Mouse (Mus musculus) embryonic facial prominence, embryonic 14.5 days (tissue): ENCODE measurements around the gene Atp5f1. TPM values are rescaled to one million over a fixed set of nuclear protein-coding genes. Genes with fewer than 3 reads are reported as not detected.

ENCODE experiments used
- ATAC-seq: fragments of 200-750 bp; cut with Nextera tagmentation; 2 replicates; pipeline ENCODE4 v1.8.0; 2017; ENCODE audit warnings: low read depth, moderate number of reproducible peaks, moderate TSS enrichment
- DNase-seq: peaks from one replicate; pipeline ENCODE4 v3.0.0-alpha.2; 2015; ENCODE audit warnings: low spot score
- H3K27ac ChIP-seq: fragments of 300-500 bp; sonication (generic); replicated peaks from 2 replicates; pipeline ENCODE4 v1.5.1; 2014; ENCODE audit warnings: low read depth, mild to moderate bottlenecking, low read length, moderate library complexity
- H3K27me3 ChIP-seq: fragments of 300-500 bp; sonication (generic); replicated peaks from 2 replicates; pipeline ENCODE4 v1.6.1; 2014; ENCODE audit warnings: low read length; ENCODE audit not compliant: control insufficient read depth, insufficient read depth
- H3K36me3 ChIP-seq: fragments of 300-500 bp; sonication (generic); 2 replicates; pipeline ENCODE4 v1.6.1; 2014; ENCODE audit warnings: low read length, mixed read lengths; ENCODE audit not compliant: control insufficient read depth, insufficient read depth
- H3K4me1 ChIP-seq: fragments of 300-500 bp; sonication (generic); 2 replicates; pipeline ENCODE4 v1.6.1; 2014; ENCODE audit warnings: antibody characterized with exemption, low read length; ENCODE audit not compliant: control insufficient read depth, insufficient read depth
- H3K4me2 ChIP-seq: fragments of 300-500 bp; sonication (generic); 2 replicates; pipeline ENCODE4 v1.6.1; 2014; ENCODE audit warnings: low read depth, mild to moderate bottlenecking, low read length, moderate library complexity, mixed read lengths
- H3K4me3 ChIP-seq: fragments of 300-500 bp; sonication (generic); 2 replicates; pipeline ENCODE4 v1.5.1; 2014; ENCODE audit warnings: low read depth, mild to moderate bottlenecking, low read length
- H3K9ac ChIP-seq: fragments of 300-500 bp; sonication (generic); 2 replicates; pipeline ENCODE4 v1.6.1; 2014; ENCODE audit warnings: low read depth, mild to moderate bottlenecking, low read length, moderate library complexity, mixed read lengths
- H3K9me3 ChIP-seq: fragments of 300-500 bp; sonication (generic); 2 replicates; pipeline ENCODE4 v1.6.1; 2016; ENCODE audit warnings: low read length; ENCODE audit not compliant: control insufficient read depth
- WGBS: fragments of 180-500 bp; shearing (Covaris S2); extraction: QIAGEN DNeasy Blood & Tissue Kit; methylation state at CpG from one replicate; pipeline ENCODE4 v1.1.7; 2014; 5-methylcytosine and 5-hydroxymethylcytosine counted together
- polyA plus RNA-seq: library from polyadenylated mRNA; unstranded; fragments of >200 nt; fragmentation: Nextera tagmentation; extraction: Ambion mirVana; gene quantifications from 2 replicates; pipeline ENCODE4 v1.2.1, GENCODE M21; 2014

Gene Atp5f1
- polyA plus RNA-seq, 1 experiment from 2014 or later = 483 TPM

DNA sequence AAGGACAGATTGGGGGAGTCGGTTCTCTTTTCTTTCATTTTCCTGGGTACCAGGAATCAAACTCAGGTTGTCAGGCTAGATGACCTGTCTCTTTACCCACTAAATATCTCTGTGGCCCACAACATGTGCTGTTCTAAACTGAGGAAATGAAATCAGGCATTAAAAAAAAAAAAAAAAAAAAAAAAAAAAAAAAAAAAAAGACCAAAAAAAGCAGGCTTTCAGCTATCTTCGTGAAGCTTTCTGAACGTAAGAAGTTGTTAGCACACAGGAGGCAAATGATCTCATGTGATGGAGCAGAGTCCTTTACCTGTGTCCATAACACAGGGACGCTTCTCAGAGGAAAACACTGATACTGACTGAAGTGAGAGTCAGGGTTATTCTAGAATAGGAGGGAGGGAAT lies 23.8 kb downstream of the Atp5f1 start:
- Histone ChIP-seq H3K9ac (no peak overlapping the region), H3K27me3 (no peaks in the 10 kb centered on the region), H3K4me2 (no peak overlapping the region), H3K4me3 (no peak overlapping the region), H3K4me1 (no peaks in the 10 kb centered on the region), H3K9me3 (no peaks in the 10 kb centered on the region), H3K36me3 (peaks cover 11% of the 10 kb centered on the region), H3K27ac (no peak overlapping the region)
- 83% methylated on average over 4 of the region's 4 CpGs for WGBS
- ATAC-seq (no peak), DNase-seq (no peak)

DNA sequence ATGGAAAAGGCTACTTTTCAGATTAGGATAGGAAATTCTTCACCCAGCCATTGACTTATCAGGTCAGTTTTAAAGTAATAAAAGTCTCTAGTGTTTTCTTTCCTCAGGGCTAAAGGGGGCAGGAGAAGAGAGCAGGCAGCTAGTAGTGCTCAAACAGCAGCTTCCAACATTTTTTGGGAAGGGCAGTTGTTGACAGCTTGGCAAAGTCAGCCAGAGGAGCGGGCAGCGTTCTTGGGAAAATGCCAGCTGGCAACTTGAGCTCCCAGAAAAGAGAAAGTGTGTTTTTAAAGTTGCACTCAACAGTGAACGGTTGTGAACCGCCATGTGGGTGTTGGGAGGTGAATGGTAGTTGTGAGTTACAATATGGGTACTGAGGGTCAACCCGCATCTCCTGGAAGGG lies 24.9 kb downstream of the Atp5f1 start:
- Histone ChIP-seq H3K9ac (no peak overlapping the region), H3K4me1 (no peaks in the 10 kb centered on the region), H3K27me3 (no peaks in the 10 kb centered on the region), H3K4me2 (no peak overlapping the region), H3K4me3 (no peak overlapping the region), H3K36me3 (0 out of 2 replicates have a peak, but pooled peaks cover under 1% of the 10 kb centered on the region), H3K9me3 (no peaks in the 10 kb centered on the region), H3K27ac (no peak overlapping the region)
- 74% methylated on average over 5 of the region's 5 CpGs for WGBS
- no peak for ATAC-seq
- peak; percentile 50 for DNase-seq

DNA sequence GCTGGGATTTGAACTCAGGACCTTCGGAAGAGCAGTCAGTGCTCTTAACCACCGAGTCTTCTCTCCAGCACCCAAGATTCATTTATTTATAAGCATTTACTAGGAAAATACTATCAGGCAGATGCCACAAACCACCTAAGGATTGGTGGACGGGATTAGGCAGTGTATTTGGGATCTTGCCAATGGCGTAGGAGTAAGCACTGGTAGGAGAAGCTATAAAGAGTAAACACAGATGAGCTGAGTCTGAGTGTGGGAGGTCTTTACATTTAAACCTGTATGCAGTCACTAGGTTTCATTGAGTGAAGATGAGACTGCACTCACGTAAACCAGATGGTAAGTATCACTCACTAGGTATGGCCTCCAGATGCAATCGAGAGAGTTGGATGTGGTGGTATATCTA lies 26.0 kb downstream of the Atp5f1 start:
- Histone ChIP-seq H3K4me1 (no peaks in the 10 kb centered on the region), H3K27ac (no peak overlapping the region), H3K27me3 (no peaks in the 10 kb centered on the region), H3K4me3 (no peak overlapping the region), H3K9ac (no peak overlapping the region), H3K36me3 (no peaks in the 10 kb centered on the region), H3K4me2 (no peak overlapping the region), H3K9me3 (no peaks in the 10 kb centered on the region)
- ATAC-seq = no peak
- DNase-seq = no peak
- 94% methylated on average over 6 of the region's 6 CpGs for WGBS

DNA sequence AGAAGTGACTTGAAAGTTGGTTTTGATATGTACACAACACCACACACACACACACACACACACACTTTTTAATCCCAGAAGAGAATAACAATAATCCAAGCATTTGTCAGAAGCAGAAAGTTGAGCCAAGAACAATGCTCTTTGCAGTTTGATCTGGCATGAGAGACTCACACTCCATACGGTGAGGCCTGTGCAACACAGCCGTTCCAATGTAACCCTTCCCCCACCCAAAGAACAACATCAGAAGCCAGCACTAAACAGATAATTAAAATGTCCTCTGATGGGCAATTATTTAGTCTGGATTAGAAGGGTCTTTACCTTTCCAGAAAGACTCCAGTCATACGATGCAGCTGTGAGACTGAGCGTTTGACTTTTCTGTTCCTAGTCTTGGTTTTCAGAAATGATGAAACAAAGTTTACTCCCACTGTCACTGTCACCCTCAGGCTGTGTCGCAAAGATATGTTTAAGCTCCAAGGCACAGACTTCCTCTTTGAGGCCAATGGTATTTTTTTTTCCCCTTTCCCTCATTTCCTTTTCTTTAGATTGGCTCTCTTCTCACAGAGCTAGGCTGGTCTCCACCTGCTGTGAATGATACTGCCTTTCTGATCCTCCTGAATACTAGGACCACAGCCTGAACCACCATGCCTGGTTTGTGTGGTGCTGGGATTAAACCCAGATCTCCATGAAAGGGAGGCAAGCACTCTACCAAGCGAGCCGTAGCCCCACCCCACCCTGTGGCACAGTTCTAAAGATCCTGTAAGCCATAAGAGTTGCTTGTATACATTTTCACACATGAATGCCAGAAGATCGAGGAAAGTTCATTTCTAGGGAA lies 27.4 kb downstream of the Atp5f1 start, which contains the start of gene I830077J02Rik:
I830077J02Rik (minus strand) TSS at position 425 of the 832 bp plus-strand sequence.
- Histone ChIP-seq H3K4me1 (no peaks in the 10 kb centered on the region), H3K9ac (no peak within 1 kb of the TSS), H3K27me3 (no peaks in the 10 kb centered on the region), H3K4me3 (no peak within 1 kb of the TSS), H3K27ac (no peak within 1 kb of the TSS), H3K4me2 (no peak within 1 kb of the TSS), H3K36me3 (no peaks in the 10 kb centered on the region), H3K9me3 (no peaks in the 10 kb centered on the region)
- WGBS = 80% methylated on average over 8 of the region's 8 CpGs
- DNase-seq = no peak
- ATAC-seq = no peak

DNA sequence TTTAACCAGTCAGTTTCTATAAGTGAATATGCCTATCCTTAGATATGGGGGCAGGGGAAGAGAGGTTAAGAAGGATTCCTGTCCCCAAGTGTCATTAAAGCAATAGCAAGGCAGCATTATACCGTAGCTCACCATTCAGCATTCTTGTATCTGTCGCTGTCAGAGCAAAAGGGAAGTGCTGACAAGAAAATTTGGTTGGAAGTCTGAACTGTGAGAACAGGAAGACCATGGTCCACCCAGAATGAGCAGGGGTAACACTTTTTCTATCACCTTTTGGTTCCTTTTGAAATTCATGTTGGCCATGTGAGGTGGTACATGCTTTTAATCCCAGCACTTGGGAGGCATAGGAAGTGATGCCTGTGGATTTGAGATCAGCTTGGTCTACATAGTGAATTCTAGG lies 28.8 kb downstream of the Atp5f1 start:
- Histone ChIP-seq H3K4me1 (no peaks in the 10 kb centered on the region), H3K9me3 (no peaks in the 10 kb centered on the region), H3K4me3 (no peak overlapping the region), H3K36me3 (no peaks in the 10 kb centered on the region), H3K27ac (no peak overlapping the region), H3K4me2 (no peak overlapping the region), H3K9ac (no peak overlapping the region), H3K27me3 (no peaks in the 10 kb centered on the region)
- 80% methylated on average over 2 of the region's 2 CpGs for WGBS
- no peak for DNase-seq
- no peak for ATAC-seq

DNA sequence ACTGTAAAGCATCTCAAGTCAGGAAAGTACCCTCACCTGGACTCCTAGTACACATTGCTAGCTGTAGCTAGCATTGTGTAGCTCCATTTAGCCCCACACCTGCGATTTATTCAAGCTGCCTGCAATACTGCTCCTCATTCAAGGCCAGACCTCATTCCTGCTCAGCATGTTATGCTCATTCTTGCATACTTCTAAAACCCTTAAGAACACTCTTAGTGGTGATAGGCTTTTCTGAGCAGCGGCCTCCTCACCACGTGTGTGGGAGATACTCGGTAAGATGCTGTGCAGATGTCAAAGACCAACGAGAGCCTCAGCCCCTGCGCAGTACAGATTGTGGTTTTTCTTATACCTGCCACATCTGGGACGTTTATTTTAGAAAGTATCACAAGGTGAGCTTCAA lies 30.1 kb downstream of the Atp5f1 start:
- H3K4me1 ChIP-seq = no peaks in the 10 kb centered on the region
- no peaks in the 10 kb centered on the region for H3K27me3 ChIP-seq
- H3K9me3 ChIP-seq = no peaks in the 10 kb centered on the region
- WGBS = 84% methylated on average over 7 of the region's 7 CpGs
- H3K36me3 ChIP-seq = no peaks in the 10 kb centered on the region
- ATAC-seq (no peak), DNase-seq (no peak)
- H3K4me3 ChIP-seq = no peak overlapping the region
- H3K27ac ChIP-seq = no peak overlapping the region
- no peak overlapping the region for H3K9ac ChIP-seq
- no peak overlapping the region for H3K4me2 ChIP-seq

DNA sequence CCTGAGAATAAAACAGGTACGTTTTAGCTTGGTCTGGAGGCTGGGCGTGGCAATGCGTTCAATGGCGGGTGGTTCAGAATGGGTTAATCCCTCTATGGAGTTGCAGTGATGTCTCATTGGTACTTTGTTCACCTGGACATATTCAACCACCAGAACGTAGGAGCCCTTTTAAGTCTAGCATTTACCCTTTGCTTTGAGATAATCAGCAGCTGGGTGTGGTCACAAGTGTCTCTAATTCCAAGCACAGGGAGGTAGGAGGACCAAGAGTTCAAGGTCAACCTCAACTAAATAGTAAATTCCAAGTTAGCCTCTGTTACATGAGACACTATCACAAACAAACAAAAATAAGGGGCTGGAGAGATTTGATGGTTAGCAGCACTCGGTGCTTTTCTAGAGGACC lies 31.1 kb downstream of the Atp5f1 start:
- no peak overlapping the region for H3K4me2 ChIP-seq
- WGBS = 86% methylated on average over 6 of the region's 6 CpGs

DNA sequence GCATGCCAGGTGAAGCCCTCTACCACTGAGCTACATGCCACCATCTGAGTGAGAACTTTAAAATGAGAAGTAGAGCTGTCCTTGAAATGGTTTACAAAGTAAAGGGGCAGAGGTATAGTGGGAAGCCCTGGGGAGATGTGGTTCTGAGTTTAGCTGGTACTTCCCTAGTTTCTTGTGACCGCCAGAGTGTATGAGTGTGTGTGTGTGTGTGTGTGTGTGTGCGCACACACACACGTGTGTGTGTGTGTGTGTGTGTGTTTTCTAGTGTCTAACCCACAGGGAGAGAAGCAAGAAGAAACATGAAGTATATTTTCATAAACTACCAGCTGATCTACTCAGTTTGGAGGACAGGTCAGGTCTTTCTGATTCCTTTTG lies 31.7 kb downstream of the Atp5f1 start:
- no peaks in the 10 kb centered on the region for H3K4me1 ChIP-seq
- no peak for DNase-seq
- no peak overlapping the region for H3K4me3 ChIP-seq
- H3K27ac ChIP-seq = no peak overlapping the region
- H3K27me3 ChIP-seq = no peaks in the 10 kb centered on the region
- WGBS = 87% methylated on average over 3 of the region's 3 CpGs
- H3K36me3 ChIP-seq = no peaks in the 10 kb centered on the region
- no peaks in the 10 kb centered on the region for H3K9me3 ChIP-seq
- no peak overlapping the region for H3K4me2 ChIP-seq
- no peak for ATAC-seq
- no peak overlapping the region for H3K9ac ChIP-seq

More for the DNA sequence above, 31.1 kb downstream of the Atp5f1 start:
- Histone ChIP-seq H3K9ac (no peak overlapping the region), H3K27me3 (no peaks in the 10 kb centered on the region), H3K27ac (no peak overlapping the region), H3K9me3 (no peaks in the 10 kb centered on the region), H3K36me3 (no peaks in the 10 kb centered on the region), H3K4me1 (no peaks in the 10 kb centered on the region), H3K4me3 (no peak overlapping the region)
- DNase-seq = no peak
- ATAC-seq = no peak

DNA sequence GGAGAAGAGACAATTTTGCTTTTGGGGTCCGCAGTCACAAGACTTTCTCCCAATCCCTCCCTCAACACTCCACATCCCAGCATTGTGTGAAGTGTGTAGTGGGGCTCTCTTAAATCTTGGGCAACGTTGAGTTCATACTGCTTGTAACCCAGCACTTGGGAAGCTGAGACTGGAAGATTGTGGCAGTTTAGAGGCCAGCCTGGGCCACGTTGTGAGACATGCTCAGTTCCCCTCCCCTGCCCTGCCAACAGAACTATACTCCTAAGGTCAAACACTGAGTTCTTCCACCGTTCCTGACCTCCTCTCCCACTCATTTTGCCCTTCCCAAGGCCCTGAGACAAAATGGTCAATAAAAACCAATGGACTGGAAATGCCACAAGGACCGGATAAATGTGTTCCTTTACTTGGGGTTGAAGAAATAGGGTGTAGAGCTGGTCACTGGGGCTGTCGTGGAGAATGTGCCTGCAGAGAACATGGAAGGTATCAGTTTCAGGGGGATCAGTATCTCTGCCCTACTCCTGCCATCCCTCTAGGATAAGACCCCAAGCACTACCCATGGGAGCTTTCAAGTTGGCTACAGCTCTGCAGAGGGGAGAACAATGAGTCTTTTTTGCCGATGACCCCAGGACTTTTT lies 32.2 kb downstream of the Atp5f1 start:
- Histone ChIP-seq H3K36me3 (no peaks in the 10 kb centered on the region), H3K9ac (no peak overlapping the region), H3K4me1 (no peaks in the 10 kb centered on the region), H3K4me3 (no peak overlapping the region), H3K4me2 (no peak overlapping the region), H3K27me3 (no peaks in the 10 kb centered on the region), H3K9me3 (no peaks in the 10 kb centered on the region), H3K27ac (no peak overlapping the region)
- DNase-seq = no peak
- WGBS = 78% methylated on average over 7 of the region's 7 CpGs
- ATAC-seq = no peak
